Mouse (Mus musculus) hindlimb bud, embryonic 11.5 days (tissue): ENCODE data around the gene Dip2a.
A peak's percentile ranks its signal among the peaks of the same experiment; 100 is the strongest.

Experiments used
- DNase-seq: peaks from one replicate; pipeline ENCODE4 v3.0.0-alpha.2; 2012; ENCODE audit warnings: low read depth, low spot score; ENCODE audit errors: extremely low spot score

The Dip2a gene

GRCm38 (mm10) chr10:76344711-76345539 is at the start of gene Dip2a:
Gene Dip2a, minus strand, starts transcription at chr10:76345291.
- peak; percentile 46 for DNase-seq

- no peak for DNase-seq
These were observed 47.5 kb upstream of the Dip2a start for GRCm38 (mm10) chr10:76392596-76392995.

- peak; percentile 20 for DNase-seq
These were observed 46.7 kb upstream of the Dip2a start for GRCm38 (mm10) chr10:76391786-76392185.

GRCm38 (mm10) chr10:76391166-76391565 is 46.1 kb upstream of the Dip2a start:
- DNase-seq = no peak

- no peak for DNase-seq
These were observed 29.9 kb upstream of the Dip2a start for GRCm38 (mm10) chr10:76374981-76375380.

GRCm38 (mm10) chr10:76371736-76372135 is 26.6 kb upstream of the Dip2a start:
- no peak for DNase-seq

- no peak for DNase-seq
These were observed 23.7 kb upstream of the Dip2a start for GRCm38 (mm10) chr10:76368766-76369165.

- no peak for DNase-seq
These were observed 18.1 kb upstream of the Dip2a start for GRCm38 (mm10) chr10:76363233-76363632.

GRCm38 (mm10) chr10:76358468-76358867 is 13.4 kb upstream of the Dip2a start:
- DNase-seq = no peak

GRCm38 (mm10) chr10:76357286-76357875 is 12.3 kb upstream of the Dip2a start:
- DNase-seq = no peak

- DNase-seq = no peak
These were observed 9.9 kb upstream of the Dip2a start for GRCm38 (mm10) chr10:76354974-76355373.

- DNase-seq = no peak
These were observed 8.9 kb upstream of the Dip2a start for GRCm38 (mm10) chr10:76353986-76354385.

GRCm38 (mm10) chr10:76351953-76352352 is 6.9 kb upstream of the Dip2a start:
- DNase-seq = no peak

GRCm38 (mm10) chr10:76346589-76346988 is 1.5 kb upstream of the Dip2a start:
- peak; percentile 49 for DNase-seq

GRCm38 (mm10) chr10:76346043-76346491 is 976 bp upstream of the Dip2a start:
- DNase-seq = peak; percentile 12

GRCm38 (mm10) chr10:76345540-76345902 is 430 bp upstream of the Dip2a start:
- no peak for DNase-seq

GRCm38 (mm10) chr10:76334350-76334749 is 10.7 kb downstream of the Dip2a start:
- DNase-seq = no peak

- DNase-seq = no peak
These were observed 13.1 kb downstream of the Dip2a start for GRCm38 (mm10) chr10:76332040-76332439.

- no peak for DNase-seq
These were observed 16.0 kb downstream of the Dip2a start for GRCm38 (mm10) chr10:76329093-76329492.

GRCm38 (mm10) chr10:76328574-76328973 is 16.5 kb downstream of the Dip2a start:
- no peak for DNase-seq

GRCm38 (mm10) chr10:76326304-76327006 is 18.6 kb downstream of the Dip2a start:
- no peak for DNase-seq

- no peak for DNase-seq
These were observed 27.5 kb downstream of the Dip2a start for GRCm38 (mm10) chr10:76317623-76318022.
